Mouse (Mus musculus): Measurements from ENCODE around the gene Cbs. TPM values are rescaled to one million over a fixed set of nuclear protein-coding genes. Genes with fewer than 3 reads are reported as not detected.
A peak's percentile ranks its signal among the peaks of the same experiment; 100 is the strongest.
"Not testable (repeated sequence)": the region's sequence is repeated elsewhere in the genome, so short reads cannot be mapped to it uniquely, and the experiment has no call there.

The Cbs gene
- total RNA-seq, 2 experiments from 2014 or later, result 2.3 to 6.1 TPM

DNA sequence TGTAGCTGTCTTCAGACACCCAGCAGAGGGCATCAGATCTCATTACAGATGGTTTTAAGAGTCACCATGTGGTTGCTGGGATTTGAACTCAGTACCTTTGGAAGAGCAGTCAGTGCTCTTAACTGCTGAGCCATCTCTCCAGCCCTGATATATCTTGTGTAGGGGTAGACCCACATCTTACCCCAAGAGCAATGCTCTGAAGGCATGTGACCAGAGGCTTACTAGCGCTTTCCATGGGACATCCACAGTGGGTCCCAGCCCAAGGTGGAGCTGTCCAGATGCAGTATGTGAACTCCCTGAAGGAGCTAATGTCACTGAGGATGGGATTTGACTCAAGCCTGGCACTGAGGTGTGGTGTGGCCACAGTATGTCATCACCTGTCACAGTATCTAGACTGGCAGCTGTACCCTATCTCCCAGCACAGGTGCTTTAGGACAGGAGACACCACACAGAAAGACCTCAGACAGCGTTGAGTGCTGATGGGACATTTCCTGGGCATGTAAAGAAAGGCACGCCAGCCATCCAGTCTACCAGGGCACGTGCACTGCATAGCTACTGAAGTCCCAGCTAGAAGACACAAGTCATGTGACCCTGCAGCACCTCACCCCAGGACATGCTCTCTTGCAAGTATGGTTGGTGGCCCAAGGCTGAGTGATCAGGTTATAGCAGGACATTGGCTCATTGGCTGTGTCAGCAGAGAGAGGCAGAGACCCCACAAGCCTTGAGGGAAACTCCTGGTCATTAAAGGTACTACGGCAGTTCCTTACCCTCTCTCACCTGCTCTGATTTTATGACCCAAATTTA lies 9.4 kb upstream of the Cbs start:
- no peak for DNase-seq

DNA sequence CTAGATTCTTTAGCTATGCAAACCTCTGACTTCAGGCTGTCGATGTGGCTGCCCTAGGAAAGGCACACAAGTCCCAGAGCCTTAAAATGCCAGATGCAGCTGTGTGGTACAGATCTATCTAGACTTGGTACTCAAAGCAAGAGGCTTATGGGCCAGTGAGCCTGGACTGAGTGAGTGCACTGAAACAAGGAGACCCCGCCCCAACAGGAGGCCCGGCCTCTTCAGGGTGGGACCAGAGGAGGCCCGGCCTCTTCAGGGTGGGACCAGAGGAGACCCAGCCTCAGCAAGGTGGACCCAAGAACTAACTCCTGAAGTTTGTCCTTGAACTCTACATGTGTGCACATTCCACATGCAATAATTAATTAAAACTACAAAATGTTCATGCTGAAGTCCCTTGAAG lies 5.9 kb upstream of the Cbs start:
- no peak for DNase-seq

- DNase-seq, result no peak
Observed at GRCm38 (mm10) chr17:31642331-31642730, 5.3 kb upstream of the Cbs start.

DNA sequence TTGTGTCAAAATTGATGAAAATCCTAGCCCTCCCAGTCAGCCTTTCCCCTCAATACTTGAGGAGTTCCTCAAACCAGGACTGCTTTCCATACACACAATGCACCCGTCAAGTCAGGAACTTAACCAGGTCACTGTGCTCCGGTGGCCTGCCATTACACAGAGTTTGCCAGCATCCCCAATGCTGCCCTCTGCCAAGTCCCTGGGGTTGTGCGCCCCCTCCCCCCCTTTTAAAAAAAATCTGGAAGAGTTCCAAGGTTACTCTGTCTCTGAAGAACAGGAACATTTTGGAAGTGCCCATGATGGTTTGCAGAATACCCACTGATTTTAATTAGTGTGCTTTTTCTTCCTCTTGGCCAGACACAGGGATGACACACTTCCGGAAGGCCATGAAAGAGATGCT lies 2.6 kb upstream of the Cbs start:
- peak in 1 of 2 experiments; percentile 15 for DNase-seq

DNA sequence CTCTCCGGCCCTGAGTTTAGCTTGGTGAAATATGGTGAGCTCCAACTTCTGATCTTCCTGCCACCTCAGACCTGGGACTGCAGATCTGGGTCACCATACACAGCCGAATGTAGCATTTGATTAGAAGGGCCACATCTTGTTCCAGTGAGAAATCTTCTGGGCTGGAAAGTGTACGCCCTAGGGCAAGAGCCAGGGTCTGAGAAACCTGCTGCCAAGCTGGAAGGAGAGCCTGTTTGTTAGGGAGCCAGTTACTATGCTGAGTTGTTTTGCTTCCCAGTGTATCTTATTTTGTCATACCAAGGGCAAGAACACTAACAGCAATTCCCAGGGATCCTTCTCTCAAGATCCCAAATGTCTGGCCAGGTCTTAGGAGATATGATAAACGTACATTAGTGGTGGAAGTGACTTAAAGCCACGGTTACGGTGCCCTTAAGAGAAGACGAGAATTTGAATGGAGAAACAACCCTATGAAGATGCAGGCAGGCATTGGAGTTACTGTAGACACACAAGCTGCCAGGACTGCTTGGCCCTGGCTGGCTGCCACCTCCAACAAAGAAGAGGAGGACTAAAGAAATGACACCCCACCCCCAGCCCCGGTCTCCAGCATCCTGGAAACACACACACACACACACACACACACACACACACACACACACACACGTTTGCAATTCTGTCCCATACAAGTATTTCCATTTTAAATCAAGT lies 980 bp upstream of the Cbs start:
- peak; percentile 17 to 60 for DNase-seq

GRCm38 (mm10) chr17:31636277-31636941 lies 629 bp downstream of the Cbs start:
- DNase-seq, result peak; percentile 7 to 40

- DNase-seq, result no peak
Observed at GRCm38 (mm10) chr17:31635781-31636180, 1.3 kb downstream of the Cbs start.

DNA sequence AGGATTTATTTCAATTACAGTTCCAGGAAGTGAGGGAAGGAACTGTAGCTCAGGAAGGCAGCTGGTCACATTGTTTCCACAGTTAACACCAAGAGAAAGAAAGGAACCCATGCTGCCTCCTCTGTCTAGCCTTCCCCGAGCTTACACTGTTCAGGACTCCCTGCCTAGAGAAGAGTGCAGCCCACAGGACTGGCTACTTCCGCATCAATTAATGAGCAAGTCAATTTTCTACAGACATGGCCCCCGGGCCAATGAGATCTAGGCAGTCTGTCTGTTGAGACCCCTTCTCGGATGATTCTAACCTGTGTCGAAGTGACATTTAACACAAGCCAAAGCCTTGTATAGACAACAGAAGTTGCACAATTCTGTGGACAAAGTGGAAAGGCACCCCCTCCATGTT lies 2.1 kb downstream of the Cbs start:
- DNase-seq, result no peak

- no peak for DNase-seq
Observed at GRCm38 (mm10) chr17:31633007-31633406, 4.0 kb downstream of the Cbs start.

- no peak for DNase-seq
Observed at GRCm38 (mm10) chr17:31631081-31631800, 5.8 kb downstream of the Cbs start.

DNA sequence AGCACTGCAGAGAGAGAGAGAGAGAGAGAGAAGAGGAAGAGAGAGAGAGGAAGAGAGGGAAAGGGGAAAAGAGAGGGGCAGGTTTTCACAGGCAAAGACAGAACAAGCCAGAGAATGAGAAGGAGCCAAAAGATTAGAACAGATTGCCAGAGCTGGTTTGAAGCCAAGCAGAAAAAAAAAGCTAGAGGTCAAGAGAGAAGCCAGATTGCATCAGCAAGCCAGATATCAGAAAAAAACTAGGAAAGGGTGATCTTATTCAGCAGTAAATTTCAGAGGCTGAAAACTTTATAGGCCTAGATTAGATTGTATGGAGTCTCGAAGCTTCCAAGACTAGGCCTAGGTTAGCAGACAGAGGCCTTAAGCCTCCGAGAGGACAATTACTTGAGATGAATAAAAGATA lies 9.1 kb downstream of the Cbs start:
- DNase-seq, result no peak

- DNase-seq, result no peak
Observed at GRCm38 (mm10) chr17:31623101-31623500, 13.9 kb downstream of the Cbs start.

DNA sequence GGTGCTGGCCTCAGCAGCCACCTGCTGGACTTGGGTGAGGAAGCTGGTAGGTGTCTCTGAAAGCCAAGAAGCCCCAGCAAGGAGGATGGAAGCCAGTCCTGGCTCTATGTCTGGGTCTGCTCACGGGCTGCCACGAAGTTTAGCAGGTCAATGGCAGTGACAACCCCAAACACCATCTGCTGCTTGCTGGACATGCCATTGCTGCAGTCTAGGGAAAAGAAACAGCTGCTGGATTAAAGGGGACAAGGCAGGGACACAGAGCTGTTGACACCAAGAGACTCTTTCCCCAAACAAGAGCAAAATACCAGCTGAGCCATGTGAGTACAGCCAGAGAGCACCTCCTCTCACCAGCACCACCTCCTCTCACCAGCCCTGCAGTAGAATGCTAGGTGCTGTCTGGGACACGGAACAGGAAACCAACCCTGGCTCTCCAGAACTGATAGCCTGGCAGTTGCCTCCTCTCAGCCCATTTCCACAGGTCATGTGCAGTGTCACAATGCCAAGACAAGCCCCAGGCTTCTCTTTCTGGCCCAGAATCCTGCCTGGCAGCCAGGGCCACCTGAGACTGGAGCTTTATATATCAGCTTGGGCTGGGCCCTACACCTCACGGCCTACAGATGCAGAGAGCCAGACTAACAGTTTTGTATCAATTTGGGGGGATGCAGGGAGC lies 23.8 kb downstream of the Cbs start:
- no peak for DNase-seq

DNA sequence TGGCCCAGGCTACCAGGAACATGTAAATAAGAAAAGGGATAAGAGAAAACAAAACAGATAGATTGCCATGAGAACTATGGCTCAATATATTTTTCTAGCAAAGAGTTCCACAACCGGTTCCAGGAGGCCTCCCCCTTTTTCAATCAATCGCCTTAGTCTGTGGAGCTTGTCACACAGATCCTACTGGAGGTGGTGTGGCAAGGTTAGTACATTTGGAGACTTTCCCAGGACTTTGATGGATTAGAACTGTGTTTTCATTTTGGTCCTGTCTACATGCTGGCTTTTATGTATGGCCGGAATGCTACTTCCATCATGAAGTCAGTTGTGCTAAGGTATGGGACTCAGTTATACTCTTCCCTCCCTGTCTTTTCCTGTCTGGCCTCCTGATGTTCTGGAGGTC lies 27.1 kb downstream of the Cbs start:
- no peak for DNase-seq

DNA sequence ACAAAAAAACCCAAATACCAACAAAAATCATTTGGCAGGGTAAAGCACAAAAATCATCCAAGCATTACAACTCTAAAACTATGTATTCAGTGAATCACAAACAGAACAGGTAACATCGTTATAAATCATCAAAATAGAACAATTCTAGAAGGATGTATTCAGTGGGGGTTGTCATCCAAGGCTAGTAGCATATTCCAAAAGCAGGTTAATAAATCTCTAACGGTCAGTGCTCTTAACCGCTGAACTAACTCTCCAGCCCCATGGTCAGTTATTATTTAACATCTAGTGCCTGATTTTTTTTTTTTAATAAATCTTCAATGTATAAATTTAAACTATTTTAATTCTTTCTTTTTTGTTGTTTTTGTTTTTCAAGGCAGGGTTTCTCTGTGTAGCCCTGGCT lies 27.9 kb downstream of the Cbs start:
- not testable (repeated sequence) for DNase-seq

DNA sequence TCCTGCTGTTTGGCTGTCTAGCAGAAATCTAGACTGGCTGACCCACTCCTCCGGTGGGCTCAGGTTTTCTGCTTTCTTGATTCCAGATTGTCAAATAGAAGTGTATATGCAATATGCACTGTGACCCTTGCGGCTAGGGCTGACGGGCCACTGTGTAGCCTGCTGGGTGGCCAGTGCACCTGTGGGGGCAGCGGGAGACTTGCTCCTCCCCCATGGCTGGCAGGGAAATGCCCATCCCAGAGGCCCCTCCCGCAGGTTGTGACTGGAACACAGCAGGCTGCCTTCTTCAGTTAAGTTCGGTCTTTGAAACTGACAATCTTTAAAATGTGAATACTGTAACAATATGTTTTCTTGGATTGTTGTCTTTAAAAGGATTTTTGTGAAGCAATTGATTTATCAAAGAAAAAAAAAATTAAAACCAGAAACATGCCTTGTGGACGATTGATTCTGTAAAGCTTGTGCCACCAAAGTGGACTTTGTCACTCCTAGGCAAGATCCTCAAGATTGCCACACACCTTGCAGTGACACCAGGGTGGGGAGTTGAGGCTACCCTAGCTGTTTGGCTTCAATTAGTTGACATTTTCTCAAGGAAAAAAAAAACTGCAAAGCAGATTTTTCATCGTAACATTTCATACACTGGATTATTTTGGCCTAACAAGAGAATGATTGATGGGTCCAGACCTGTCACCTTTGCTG lies 29.6 kb downstream of the Cbs start:
- no peak for DNase-seq

DNA sequence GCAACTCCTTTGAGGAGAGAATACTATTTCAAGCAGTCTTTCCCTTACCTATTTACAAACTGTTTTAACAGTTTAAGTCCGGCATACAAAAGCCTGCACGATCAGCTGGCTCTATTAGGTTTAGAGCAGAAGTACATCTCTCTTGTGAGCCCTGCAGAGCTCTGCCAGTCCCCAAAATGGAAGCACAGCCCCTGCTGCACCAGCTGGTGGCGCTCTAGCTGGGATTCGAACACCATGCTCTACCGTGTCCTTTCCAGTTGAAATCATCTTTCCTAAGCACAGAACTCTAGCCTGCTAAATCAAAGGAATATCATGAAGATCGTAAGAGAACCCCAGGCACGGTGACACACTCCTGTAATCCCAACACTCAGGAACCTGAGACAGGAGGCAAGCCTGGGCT lies 30.6 kb downstream of the Cbs start:
- DNase-seq, result peak in 1 of 2 experiments; percentile 24

DNA sequence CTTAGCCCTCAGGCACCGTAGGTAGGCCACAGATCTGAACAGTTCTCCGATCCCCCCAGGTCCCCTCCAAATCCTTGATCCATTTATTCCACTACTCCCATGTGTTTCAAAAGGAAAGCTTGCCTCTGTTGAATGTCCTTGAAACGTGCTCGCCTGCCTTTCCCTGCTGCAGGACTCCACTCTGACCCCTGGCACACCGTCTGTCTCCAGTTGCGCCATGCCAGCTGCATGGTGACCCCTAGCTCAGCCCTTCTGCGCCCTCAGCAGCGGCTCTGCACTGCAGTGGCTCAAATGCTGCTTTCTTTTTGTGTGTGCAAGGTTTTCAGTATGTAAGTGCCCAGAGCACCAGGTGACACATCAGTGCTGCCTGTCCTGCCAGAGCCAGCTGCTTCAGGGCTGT lies 38.4 kb downstream of the Cbs start:
- DNase-seq, result peak in 1 of 2 experiments; percentile 4

- DNase-seq, result no peak
Observed at GRCm38 (mm10) chr17:31597957-31598356, 39.1 kb downstream of the Cbs start.

- DNase-seq, result no peak
Observed at GRCm38 (mm10) chr17:31595077-31595476, 42.0 kb downstream of the Cbs start.

DNA sequence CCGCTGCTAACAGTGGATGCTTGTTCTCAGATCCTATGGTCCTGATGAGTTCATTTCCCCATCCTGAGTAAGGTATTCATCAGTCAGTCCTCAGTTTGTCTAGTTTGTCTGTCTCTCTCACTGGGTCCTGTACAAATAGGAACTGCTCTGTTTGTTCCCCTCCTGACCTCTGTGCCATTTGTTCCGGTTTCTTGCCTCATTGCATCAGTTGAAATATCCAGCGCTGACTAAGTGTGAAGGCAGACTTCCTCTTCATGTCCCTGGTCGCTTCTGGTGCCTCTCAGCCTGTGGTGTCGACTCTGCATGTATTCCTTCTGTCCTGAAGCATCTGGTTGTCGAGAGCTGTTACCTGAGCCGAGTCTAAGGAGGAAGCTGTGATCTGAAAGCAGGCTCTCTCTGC lies 42.4 kb downstream of the Cbs start:
- DNase-seq, result no peak
